Mouse (Mus musculus) thymus, adult 2 months (tissue): Measurements from ENCODE around the gene Rufy2. TPM values are rescaled to one million over a fixed set of nuclear protein-coding genes. Genes with fewer than 3 reads are reported as not detected.

Experiments
- DNase-seq: peaks from one replicate; pipeline ENCODE4 v3.0.0; 2021
- H3K27ac ChIP-seq: fragments of 200-500 bp; 2 replicates; pipeline ENCODE4 v1.5.1; 2012; ENCODE audit warnings: low read length, control low read depth; ENCODE audit not compliant: control insufficient read depth, insufficient read depth
- H3K27me3 ChIP-seq: fragments of 200-500 bp; 2 replicates; pipeline ENCODE4 v1.6.1; 2012; ENCODE audit warnings: mild to moderate bottlenecking, low read length, moderate library complexity, mixed read lengths; ENCODE audit not compliant: control insufficient read depth, insufficient read depth
- H3K36me3 ChIP-seq: fragments of 200-500 bp; 2 replicates; pipeline ENCODE4 v1.6.1; 2012; ENCODE audit warnings: mild to moderate bottlenecking, low read length, moderate library complexity; ENCODE audit not compliant: control insufficient read depth, insufficient read depth
- H3K4me1 ChIP-seq: fragments of 200-500 bp; replicated peaks from 2 replicates; pipeline ENCODE4 v1.6.1; 2012; ENCODE audit warnings: low read length; ENCODE audit not compliant: control insufficient read depth, insufficient read depth
- H3K4me3 ChIP-seq: fragments of 200-500 bp; 2 replicates; pipeline ENCODE4 v1.5.1; 2012; ENCODE audit warnings: mild to moderate bottlenecking, low read length, control low read depth, moderate library complexity; ENCODE audit not compliant: control insufficient read depth, insufficient read depth
- CTCF ChIP-seq: fragments of 200-500 bp; IDR thresholded peaks from 2 replicates; pipeline ENCODE4 v1.5.1; 2012; ENCODE audit warnings: mild to moderate bottlenecking, control low read depth, low read length, moderate library complexity, borderline replicate concordance; ENCODE audit not compliant: control insufficient read depth, poor library complexity, insufficient read depth; ENCODE audit errors: extremely low read depth
- POLR2A ChIP-seq: fragments of 200-500 bp; IDR thresholded peaks from 2 replicates; pipeline ENCODE4 v1.6.1; 2012; ENCODE audit warnings: mild to moderate bottlenecking, low read length, control low read depth, moderate library complexity; ENCODE audit not compliant: control insufficient read depth, poor library complexity, insufficient read depth; ENCODE audit errors: extremely low read depth
- WGBS: fragments of 180-500 bp; shearing (Covaris S2); methylation state at CpG from one replicate; pipeline ENCODE4 v1.1.7; 2018; 5-methylcytosine and 5-hydroxymethylcytosine counted together
- polyA plus RNA-seq: library from polyadenylated mRNA; depleted of rRNA; stranded (reverse); fragments of >200 nt; gene quantifications from 2 replicates; pipeline ENCODE4 v1.2.3, GENCODE M21; 2012; rRNA removed

The Rufy2 gene
- polyA plus RNA-seq, 1 experiment: 7.5 TPM

DNA sequence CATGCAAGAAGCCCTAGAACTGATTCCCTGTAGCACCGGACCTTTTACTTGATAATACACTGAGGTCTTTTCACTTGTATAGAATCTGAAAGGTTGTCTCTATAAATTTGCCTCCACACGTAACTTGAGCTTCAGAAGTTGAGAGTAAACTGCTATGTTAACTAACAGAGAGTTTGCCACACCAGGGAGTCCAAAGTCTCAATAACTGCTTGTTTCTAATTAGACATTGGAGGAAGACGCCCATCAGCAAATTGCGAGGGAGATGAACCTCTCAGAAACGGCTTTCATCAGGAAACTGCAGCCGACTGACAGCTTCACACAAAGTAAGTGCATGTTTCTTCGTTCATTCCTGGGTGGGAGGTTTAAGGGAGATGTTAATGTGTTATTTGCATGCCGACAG is 85.5 kb downstream of the Rufy2 start:
- Histone ChIP-seq H3K4me1 (no peaks in the 10 kb centered on the region), H3K36me3 (no peaks in the 10 kb centered on the region), H3K27me3 (no peaks in the 10 kb centered on the region), H3K4me3 (no peak overlapping the region), H3K27ac (no peak overlapping the region)
- no peak for TF ChIP-seq CTCF
- TF ChIP-seq POLR2A: no peak
- no peak for DNase-seq
- 83% methylated on average over 8 of the region's 8 CpGs for WGBS

GRCm38 (mm10) chr10:63065988-63066387 is 86.0 kb downstream of the Rufy2 start:
- Histone ChIP-seq H3K27me3 (no peaks in the 10 kb centered on the region), H3K4me3 (no peak overlapping the region), H3K36me3 (no peaks in the 10 kb centered on the region), H3K27ac (no peak overlapping the region), H3K4me1 (no peaks in the 10 kb centered on the region)
- TF ChIP-seq CTCF (peak; percentile 79; the same call in 1 of the 2 replicates), POLR2A (no peak)
- 14% methylated on average over 5 of the region's 5 CpGs for WGBS
- peak; percentile 77 for DNase-seq

Other genes with a start within 250 kb of the Rufy2 start
- 171 and 180 TPM in 2 replicates for gene Ccar1, start 187.9 kb upstream of the Rufy2 start, polyA plus RNA-seq
- gene Tet1, start 71.2 kb upstream of the Rufy2 start, polyA plus RNA-seq: 5.7 and 6.7 TPM in 2 replicates
- 24.0 and 34.0 TPM in 2 replicates for gene Slc25a16, start 59.6 kb upstream of the Rufy2 start, polyA plus RNA-seq
- 20.0 and 23.6 TPM in 2 replicates for gene Dna2, start 33.2 kb upstream of the Rufy2 start, polyA plus RNA-seq
- 22.8 and 27.2 TPM in 2 replicates for gene Hnrnph3, start 44.0 kb downstream of the Rufy2 start, polyA plus RNA-seq
- 0.42 and 0.62 TPM in 2 replicates for gene Pbld2, start 44.1 kb downstream of the Rufy2 start, polyA plus RNA-seq
- gene Pbld1, start 79.9 kb downstream of the Rufy2 start, polyA plus RNA-seq: 0.23 and 0.55 TPM in 2 replicates
- 0.05 TPM in 1 of 2 replicates, not detected in the other for gene Atoh7, start 119.4 kb downstream of the Rufy2 start, polyA plus RNA-seq
- gene Mypn, start 223.7 kb downstream of the Rufy2 start, polyA plus RNA-seq: 0.22 and 0.98 TPM in 2 replicates